Mouse (Mus musculus): ENCODE data around the gene P4hb. TPM values are rescaled to one million over a fixed set of nuclear protein-coding genes. Genes with fewer than 3 reads are reported as not detected.
"Not testable (repeated sequence)": the region's sequence is repeated elsewhere in the genome, so short reads cannot be mapped to it uniquely, and the experiment has no call there.

Gene P4hb
- total RNA-seq, 2 experiments from 2014 or later: 106 to 118 TPM

DNA sequence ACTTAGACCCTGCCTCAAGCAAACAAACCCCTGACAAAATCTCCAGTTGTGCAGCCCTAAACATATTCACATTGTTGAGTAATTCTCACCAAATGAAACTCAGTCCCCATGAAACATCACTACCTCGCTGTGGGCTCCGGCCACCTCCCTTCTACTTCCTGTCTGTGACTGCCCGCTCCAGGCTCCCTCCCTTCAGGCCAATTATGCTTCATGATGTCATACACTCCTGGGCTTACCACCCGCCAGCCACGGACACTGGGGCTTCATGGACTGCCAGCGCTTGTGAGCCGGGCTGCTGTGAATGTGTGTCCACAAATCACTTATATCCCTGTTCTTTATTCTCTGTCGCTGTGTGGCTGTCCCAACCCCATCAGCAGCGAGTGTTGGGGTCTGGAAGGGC, 53.3 kb downstream of the P4hb start:
- Histone ChIP-seq H3K4me3 (no peak overlapping the region), H3K27ac (peak overlapping the region; percentile 46; the same call in 1 of the 2 replicates)
- TF ChIP-seq CTCF (conservative IDR thresholded peaks at IDR 0.05): no peak
- DNase-seq (ENCODE audit: low spot score in 2 of 2): no peak

DNA sequence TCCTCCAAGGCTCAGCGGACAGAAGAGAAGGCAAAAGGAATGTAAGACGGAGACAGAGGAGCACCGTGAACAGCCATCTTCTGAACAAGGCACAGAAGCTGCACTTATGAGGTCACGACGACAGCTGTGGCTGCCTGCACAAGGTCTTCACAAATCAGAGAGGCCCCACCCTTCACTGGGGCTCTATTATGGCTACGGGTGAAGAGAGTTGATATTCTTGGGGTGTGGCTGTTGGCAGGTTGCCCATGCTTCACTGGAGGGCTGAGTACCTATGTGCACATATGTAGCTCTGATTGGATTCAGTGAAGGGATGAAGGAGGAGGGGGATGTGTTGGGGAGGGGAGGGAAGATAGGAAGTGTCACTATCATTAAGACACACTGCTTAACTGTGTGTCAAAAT, 54.5 kb downstream of the P4hb start:
- no peak for TF ChIP-seq CTCF (conservative IDR thresholded peaks at IDR 0.05)
- Histone ChIP-seq H3K27ac (0 out of 2 replicates have a peak overlapping the region, but pooled peaks have one; percentile 10), H3K4me3 (no peak overlapping the region)
- no peak for DNase-seq (ENCODE audit: low spot score in 2 of 2)

DNA sequence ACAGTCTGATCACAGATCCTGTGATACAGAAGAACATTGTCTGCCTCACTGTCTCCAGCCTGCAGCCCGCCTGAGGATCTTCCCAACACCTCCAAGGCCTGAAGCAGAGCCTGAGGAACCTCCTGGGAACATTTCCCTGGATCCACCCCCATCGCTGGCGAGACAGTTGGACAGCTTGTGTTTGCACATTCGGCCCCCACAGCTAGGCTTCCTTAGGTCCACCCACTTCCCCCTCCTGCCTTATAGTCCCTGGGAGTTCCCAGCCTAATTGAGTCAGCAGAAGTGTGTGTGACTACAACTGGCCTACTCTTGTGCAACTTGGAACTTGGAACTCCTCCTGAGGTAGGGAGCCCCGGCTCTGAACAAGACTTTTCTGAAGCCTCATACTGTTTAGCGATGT, 55.0 kb downstream of the P4hb start:
- Histone ChIP-seq H3K27ac (no peak overlapping the region), H3K4me3 (no peak overlapping the region)
- DNase-seq (ENCODE audit: low spot score in 2 of 2): peak; percentile 68 to 85
- TF ChIP-seq CTCF (conservative IDR thresholded peaks at IDR 0.05): no peak

DNA sequence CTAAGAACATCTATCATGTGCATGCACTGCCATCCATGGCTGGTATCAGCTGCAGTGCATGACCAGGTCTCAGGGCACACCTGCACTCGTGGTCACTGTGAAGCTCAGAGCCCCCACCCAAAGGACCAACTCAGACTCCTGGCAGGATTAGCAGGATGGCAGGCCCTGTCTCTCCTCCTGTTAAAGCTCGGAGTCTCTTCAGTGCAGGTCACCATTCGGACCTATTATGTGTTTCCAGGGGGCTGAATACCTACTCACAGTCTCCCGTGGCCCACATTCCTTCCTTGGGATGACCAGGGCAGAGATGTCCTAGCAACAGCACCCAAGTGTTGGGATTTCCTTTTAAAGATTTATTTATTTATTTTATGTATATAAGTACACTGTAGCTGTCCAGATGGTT, 55.9 kb downstream of the P4hb start:
- Histone ChIP-seq H3K4me3 (no peak overlapping the region), H3K27ac (no peak overlapping the region)
- DNase-seq (ENCODE audit: low spot score in 2 of 2): no peak
- TF ChIP-seq CTCF (conservative IDR thresholded peaks at IDR 0.05): no peak

DNA sequence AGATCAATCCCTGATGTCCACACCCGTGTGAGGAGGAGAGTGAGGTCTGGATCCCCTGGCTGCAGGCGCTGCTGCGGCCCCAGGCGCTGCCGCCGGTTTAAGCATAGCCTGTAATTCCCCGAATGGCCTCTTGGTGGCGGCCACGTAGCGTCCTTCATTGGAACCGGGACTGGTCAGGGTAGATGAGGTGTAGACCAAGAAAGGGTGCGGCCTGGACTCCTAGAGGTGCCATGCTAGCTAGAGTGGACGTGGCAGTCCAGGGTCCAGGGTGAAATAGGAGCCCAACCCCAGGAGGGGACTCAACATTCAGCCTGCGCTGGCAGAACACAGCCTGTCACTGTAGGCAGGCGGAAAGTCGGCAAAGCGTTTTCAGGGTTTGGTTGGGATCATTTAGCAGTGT, 57.4 kb downstream of the P4hb start:
- DNase-seq (ENCODE audit: low spot score in 2 of 2): peak; percentile 71 to 90
- peak; percentile 99 for TF ChIP-seq CTCF (conservative IDR thresholded peaks at IDR 0.05)

DNA sequence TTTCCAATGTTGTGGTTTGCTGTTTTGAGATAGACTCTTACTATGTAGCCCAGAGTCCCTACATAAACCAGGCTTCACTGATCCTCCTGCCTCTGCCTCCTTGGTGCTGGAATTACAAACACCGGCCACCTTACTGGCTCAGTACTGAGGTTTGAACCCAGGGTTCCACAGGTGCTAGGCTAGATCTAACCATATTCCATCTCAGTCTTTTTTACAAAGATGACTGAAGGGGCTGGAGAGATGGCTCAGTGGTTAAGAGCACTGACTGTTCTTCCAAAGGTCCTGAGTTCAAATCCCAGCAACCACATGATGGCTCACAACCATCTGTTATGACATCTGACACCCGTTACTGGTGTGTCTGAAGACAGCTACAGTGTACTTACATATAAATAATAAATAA, 58.8 kb downstream of the P4hb start:
- H3K4me3 ChIP-seq; H3K27ac ChIP-seq; DNase-seq (ENCODE audit: low spot score in 2 of 2): not testable (repeated sequence)

More for the DNA sequence above, 57.4 kb downstream of the P4hb start:
- Histone ChIP-seq H3K4me3 (no peak overlapping the region), H3K27ac (no peak overlapping the region)

DNA sequence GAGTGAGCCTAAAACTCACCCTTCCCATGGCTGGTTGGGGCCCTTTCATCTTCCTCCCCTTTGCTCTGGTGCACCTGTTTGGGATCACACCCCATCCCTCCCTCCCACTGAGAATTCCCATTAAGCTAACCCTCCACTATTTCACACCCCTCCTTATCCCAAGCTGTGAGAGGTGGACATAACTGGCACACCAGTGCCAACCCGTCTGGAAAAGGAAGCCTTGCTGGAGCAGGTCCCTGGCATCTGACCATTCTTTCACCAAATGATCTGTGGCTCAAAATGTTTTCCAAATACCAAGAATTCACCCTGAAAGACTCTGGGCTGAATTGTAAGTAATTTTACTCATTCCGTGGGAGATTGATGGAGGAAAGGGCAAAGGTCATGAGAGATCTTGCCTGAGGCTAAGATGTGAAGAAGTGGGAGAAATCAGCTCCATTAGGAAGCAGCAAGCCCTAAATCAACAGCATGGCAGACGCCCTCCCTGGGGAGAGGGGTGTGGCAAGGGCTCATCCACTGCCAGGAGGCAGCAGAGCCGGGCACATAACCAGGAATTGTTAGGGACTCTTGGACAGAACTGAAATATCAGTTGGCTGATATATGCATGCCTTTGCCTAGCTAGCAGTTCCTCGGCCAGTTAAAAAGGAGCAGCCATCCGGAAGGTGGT, 60.1 kb downstream of the P4hb start:
- H3K4me3 ChIP-seq: no peak overlapping the region
- H3K27ac ChIP-seq: no peak overlapping the region
- no peak for TF ChIP-seq CTCF (conservative IDR thresholded peaks at IDR 0.05)
- DNase-seq (ENCODE audit: low spot score in 2 of 2): no peak

DNA sequence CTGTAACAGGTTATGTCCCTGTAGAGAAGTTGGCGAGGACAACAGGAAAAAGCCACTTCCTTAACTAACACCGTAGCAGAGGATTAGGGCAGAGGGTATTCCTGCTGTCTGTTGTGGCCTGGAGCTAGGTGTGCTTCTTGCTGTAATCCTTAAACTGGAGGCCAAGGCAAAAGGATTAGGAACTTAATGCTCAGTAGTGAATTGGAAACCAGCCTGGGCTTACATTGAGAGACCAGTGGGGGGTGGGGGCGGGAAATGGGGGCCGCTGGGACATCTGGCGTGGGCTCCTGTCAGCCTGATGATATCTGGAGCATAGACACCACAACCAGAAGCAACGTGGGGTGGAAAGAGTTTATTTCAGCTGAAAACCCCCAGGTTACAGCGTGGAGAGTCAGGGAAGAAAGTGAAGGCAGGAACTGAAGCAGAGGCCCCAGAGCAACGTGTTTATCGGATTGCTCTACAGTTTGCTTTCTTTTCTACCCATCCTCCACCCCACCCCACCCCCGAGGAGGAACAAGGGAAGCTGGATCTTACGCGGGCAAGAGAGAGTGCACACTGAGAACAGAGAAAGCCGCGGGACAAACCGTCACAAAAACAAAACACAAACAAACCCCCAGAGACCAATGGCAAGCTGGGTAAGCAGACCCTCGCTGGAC, 62.5 kb downstream of the P4hb start:
- no peak for TF ChIP-seq CTCF (conservative IDR thresholded peaks at IDR 0.05)
- H3K4me3 ChIP-seq: peak overlapping the region; percentile 17; the same call in 1 of the 2 replicates
- DNase-seq (ENCODE audit: low spot score in 2 of 2): no peak
- H3K27ac ChIP-seq: no peak overlapping the region

Other genes with a start within 250 kb of the P4hb start
- 1,000 to 10,000 TPM; 1,285 to 1,295 TPM for gene Actg1, start 224.7 kb downstream of the P4hb start, total RNA-seq (2021)
- 1 to 10 TPM in 1 of 2 experiments, under 1 TPM in 1; 0.69 to 1.1 TPM for gene Fscn2, start 211.7 kb downstream of the P4hb start, total RNA-seq (2021)
- gene Faap100, start 194.5 kb downstream of the P4hb start, total RNA-seq (2021): 10 to 100 TPM; 17.7 to 19.5 TPM
- gene Nploc4, start 135.5 kb downstream of the P4hb start, total RNA-seq (2021): 10 to 100 TPM; 64.1 to 70.1 TPM
- gene Tspan10, start 130.6 kb downstream of the P4hb start, total RNA-seq (2021): under 1 TPM in 1 of 2 experiments, not detected in 1; 0.20 TPM
- gene Pde6g, start 119.8 kb downstream of the P4hb start, total RNA-seq (2021): under 1 TPM in 1 of 2 experiments, not detected in 1; 0.44 TPM
- 10 to 100 TPM; 17.7 to 19.0 TPM for gene Oxld1, start 115.2 kb downstream of the P4hb start, total RNA-seq (2021)
- 10 to 100 TPM; 20.0 to 32.3 TPM for gene Ccdc137, start 115.1 kb downstream of the P4hb start, total RNA-seq (2021)
- 10 to 100 TPM; 52.0 to 54.8 TPM for gene Arl16, start 105.6 kb downstream of the P4hb start, total RNA-seq (2021)
- 10 to 100 TPM; 63.2 to 68.1 TPM for gene Mrpl12, start 88.6 kb downstream of the P4hb start, total RNA-seq (2021)
- 10 to 100 TPM; 19.8 to 22.3 TPM for gene Slc25a10, start 81.4 kb downstream of the P4hb start, total RNA-seq (2021)
- gene Gcgr, start 42.6 kb downstream of the P4hb start, total RNA-seq (2021): not detected
- gene Mcrip1, start 23.5 kb downstream of the P4hb start, total RNA-seq (2021): 10 to 100 TPM; 65.2 to 67.6 TPM
- not detected for gene Ppp1r27, start 22.1 kb downstream of the P4hb start, total RNA-seq (2021)
- gene Arhgdia, start 8.4 kb upstream of the P4hb start, total RNA-seq (2021): 100 to 1,000 TPM; 270 to 277 TPM
- 10 to 100 TPM; 58.0 to 66.8 TPM for gene Alyref, start 25.1 kb upstream of the P4hb start, total RNA-seq (2021)
- gene Anapc11, start 25.2 kb upstream of the P4hb start, total RNA-seq (2021): 10 to 100 TPM; 87.1 to 89.6 TPM
- 1 to 10 TPM; 1.3 to 1.7 TPM for gene Npb, start 35.2 kb upstream of the P4hb start, total RNA-seq (2021)
- gene Pcyt2, start 44.7 kb upstream of the P4hb start, total RNA-seq (2021): 100 to 1,000 TPM; 128 to 142 TPM
- gene Sirt7, start 52.0 kb upstream of the P4hb start, total RNA-seq (2021): 10 to 100 TPM; 42.9 to 46.4 TPM
- gene Mafg, start 60.3 kb upstream of the P4hb start, total RNA-seq (2021): 10 to 100 TPM; 71.6 to 80.3 TPM
- 1 to 10 TPM; 1.3 to 1.8 TPM for gene Pycr1, start 70.5 kb upstream of the P4hb start, total RNA-seq (2021)
- gene Myadml2, start 74.9 kb upstream of the P4hb start, total RNA-seq (2021): 1 to 10 TPM; 3.9 to 8.7 TPM
- gene Notum, start 87.9 kb upstream of the P4hb start, total RNA-seq (2021): 1 to 10 TPM; 4.7 to 5.4 TPM
- 10 to 100 TPM; 50.7 to 53.2 TPM for gene Aspscr1, start 99.7 kb upstream of the P4hb start, total RNA-seq (2021)
- 10 to 100 TPM; 13.1 to 16.9 TPM for gene Cenpx, start 140.5 kb upstream of the P4hb start, total RNA-seq (2021)
- 10 to 100 TPM; 60.0 to 70.4 TPM for gene Lrrc45, start 140.7 kb upstream of the P4hb start, total RNA-seq (2021)
- 10 to 100 TPM; 36.4 to 38.2 TPM for gene Rac3, start 148.2 kb upstream of the P4hb start, total RNA-seq (2021)
- gene Dcxr, start 154.0 kb upstream of the P4hb start, total RNA-seq (2021): 10 to 100 TPM in 1 of 2 experiments, 1 to 10 TPM in 1; 9.9 to 11.3 TPM
- 1 to 10 TPM; 1.3 to 4.9 TPM for gene Cbr2, start 158.9 kb upstream of the P4hb start, total RNA-seq (2021)
- 10 to 100 TPM; 20.8 to 24.1 TPM for gene Hmga1b, start 189.5 kb upstream of the P4hb start, total RNA-seq (2021)
- gene Rfng, start 211.0 kb upstream of the P4hb start, total RNA-seq (2021): 10 to 100 TPM; 67.7 to 69.7 TPM
- gene Gps1, start 211.0 kb upstream of the P4hb start, total RNA-seq (2021): 100 to 1,000 TPM; 150 to 153 TPM
- 10 to 100 TPM; 45.6 to 46.2 TPM for gene Dus1l, start 223.2 kb upstream of the P4hb start, total RNA-seq (2021)

All from layer of hippocampus, adult 2 months (tissue).